Mouse (Mus musculus) kidney, adult 2 months (tissue): Measurements from ENCODE around the gene Spdye4a.

Source experiments
- CTCF ChIP-seq: fragments of 200-500 bp; conservative IDR thresholded peaks from 2 replicates; pipeline ENCODE4 v1.5.1; 2011; ENCODE audit warnings: low read depth, mild to moderate bottlenecking, control low read depth, low read length, moderate library complexity, mixed read lengths; ENCODE audit not compliant: insufficient read depth, insufficient read length
- POLR2A ChIP-seq: fragments of 200-500 bp; IDR thresholded peaks from one replicate; pipeline ENCODE4 v1.6.1; 2011; ENCODE audit warnings: low read depth, low read length, control low read depth

- TF ChIP-seq CTCF, result no peak
- no peak for TF ChIP-seq POLR2A
These were observed 27.9 kb upstream of the Spdye4a start for GRCm38 (mm10) chr5:143254487-143255130.
